Mouse (Mus musculus) kidney, adult 2 months (tissue): ENCODE data around the gene Cpne5.

ENCODE experiments used
- CTCF ChIP-seq: fragments of 200-500 bp; conservative IDR thresholded peaks from 2 replicates; pipeline ENCODE4 v1.5.1; 2011; ENCODE audit warnings: low read depth, mild to moderate bottlenecking, control low read depth, low read length, moderate library complexity, mixed read lengths; ENCODE audit not compliant: insufficient read depth, insufficient read length
- POLR2A ChIP-seq: fragments of 200-500 bp; IDR thresholded peaks from one replicate; pipeline ENCODE4 v1.6.1; 2011; ENCODE audit warnings: low read depth, low read length, control low read depth

DNA sequence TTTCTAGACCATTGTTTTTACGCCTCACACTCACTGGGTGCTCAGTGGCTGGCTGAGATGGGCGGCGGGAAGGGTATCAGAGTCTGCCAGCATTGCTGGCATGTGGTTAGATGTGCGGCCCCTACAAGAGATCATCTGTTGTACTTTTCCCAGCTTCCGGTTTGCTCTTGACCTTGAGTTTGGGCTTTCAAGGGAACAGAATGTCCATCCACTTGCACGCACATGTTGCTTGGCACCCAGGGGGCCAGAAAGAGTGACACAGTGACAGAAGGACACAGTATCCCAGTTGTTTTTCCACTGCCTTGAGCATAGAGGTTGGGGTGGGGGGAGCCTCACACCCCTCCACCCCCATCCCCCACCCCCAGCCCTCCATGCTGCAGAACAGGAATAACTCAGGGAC is 90.2 kb downstream of the Cpne5 start:
- TF ChIP-seq POLR2A: no peak
- no peak for TF ChIP-seq CTCF
